Mouse (Mus musculus): ENCODE measurements at regions not wholly inside any gene's neighbourhood (a gene's known extent, or its start where the extent isn't known, plus 50 kb on each side); places are given as distances from the start of the nearest gene placed in this dataset.

DNA sequence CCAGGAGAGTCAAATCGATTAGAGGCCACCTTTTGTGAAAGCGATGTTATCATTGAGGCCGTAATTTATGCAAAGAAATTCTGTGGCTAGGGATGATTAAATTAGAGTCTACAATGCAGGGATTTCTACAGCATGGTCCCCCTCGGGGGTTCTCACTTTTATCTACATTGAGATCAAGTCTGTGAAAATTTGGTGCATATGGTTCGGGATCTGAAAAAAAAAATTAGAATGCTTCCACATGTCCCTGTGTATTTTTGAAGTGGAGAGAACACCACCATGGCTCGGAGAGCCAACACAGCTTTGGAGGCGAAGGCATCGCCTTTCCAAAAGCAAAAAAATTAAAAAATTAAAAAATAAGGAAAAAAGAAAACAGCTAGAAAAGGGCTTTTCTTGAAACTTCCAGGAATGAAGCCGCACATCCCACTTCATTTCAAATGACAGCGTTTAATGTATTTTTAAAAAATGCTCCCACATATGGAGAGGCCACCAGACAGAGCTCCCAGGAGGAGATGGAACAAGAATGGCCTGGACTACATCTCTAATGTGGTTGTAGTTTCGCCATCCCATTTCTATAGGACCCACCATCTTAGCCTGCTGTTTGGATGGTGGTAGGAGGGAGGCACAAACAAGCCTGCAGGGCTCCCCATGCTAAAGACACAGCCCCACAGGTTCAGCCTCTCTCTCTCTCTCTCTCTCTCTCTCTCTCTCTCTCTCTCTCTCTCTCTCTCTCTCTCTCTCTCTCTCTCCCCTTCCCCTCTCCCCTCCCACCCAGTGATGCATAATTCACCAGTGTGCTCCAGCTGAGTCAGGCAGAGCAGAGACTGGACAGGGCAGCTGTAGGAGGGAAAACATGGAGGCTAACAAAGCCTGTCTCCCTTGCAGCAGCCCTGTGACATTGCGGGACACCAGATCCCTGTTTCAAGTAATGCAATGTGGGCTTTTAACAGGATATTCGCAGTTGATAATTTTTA lies 203.4 kb downstream of the Sox11 start:
- TF ChIP-seq CTCF (IDR thresholded peaks at IDR 0.05; ENCODE audit: low read depth, low read length): no peak
- TF ChIP-seq GATA1 (IDR thresholded peaks at IDR 0.05; ENCODE audit: borderline replicate concordance, low read length): no peak
